Mouse (Mus musculus) cerebellum, postnatal 36 days (tissue): ENCODE results near the gene Cdk1.
A peak's percentile ranks its signal among the peaks of the same experiment; 100 is the strongest.
"Not testable (repeated sequence)": the region's sequence is repeated elsewhere in the genome, so short reads cannot be mapped to it uniquely, and the experiment has no call there.

Source experiments
- DNase-seq, 2 experiments: peaks; one replicate each; pipeline ENCODE4 v3.0.0; 2021 to 2022; ENCODE audit warnings: mixed read lengths in 2 of 2

Cdk1 gene

DNA sequence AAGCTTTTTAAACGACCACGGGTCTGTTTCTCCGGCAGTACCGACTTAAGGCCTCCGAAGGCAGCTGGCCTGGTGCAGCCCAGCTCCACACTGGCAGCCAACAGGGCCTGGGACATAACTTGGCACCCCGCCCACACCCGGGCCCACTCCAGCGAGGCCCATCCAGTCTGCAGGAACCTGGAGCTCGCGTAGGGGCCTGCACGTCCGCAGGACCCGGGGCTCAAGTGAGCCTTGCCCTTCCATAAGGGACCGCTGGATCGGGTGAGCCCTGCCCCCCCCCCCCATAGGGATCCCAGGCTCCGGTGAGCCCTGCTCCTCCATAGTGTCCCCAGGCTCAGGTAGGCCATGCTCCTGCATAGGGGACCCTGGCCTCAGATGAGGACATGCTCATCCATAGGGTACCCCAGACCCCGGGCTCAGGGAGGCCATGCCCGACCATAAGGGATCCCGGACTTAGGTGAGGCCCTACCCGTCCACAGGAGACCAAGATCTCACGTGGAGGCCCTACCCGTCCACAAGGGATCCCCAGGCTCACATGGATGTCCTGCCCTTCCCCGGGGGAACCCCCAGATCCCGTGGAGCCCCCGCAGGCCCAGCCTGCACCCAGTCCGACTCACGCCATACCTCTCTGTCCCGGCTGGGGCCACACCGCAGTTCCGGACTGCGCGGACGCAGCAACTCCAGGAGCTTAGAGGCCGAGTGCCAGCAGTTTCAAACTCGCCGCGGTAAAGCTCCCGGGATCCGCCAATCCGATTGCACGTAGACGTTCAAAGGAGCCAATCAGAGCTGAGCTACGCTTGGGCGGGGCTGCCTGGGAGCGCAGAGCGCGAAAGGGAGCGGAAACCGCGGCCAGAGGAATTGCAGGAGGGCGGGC lies at the start of gene Cdk1:
Gene Cdk1 (minus strand): TSS at position 727 of the 874 bp plus-strand sequence.
- peak; percentile 94 to 95 for DNase-seq

- no peak for DNase-seq
Measured at GRCm38 (mm10) chr10:69399814-69400385, 47.2 kb upstream of the Cdk1 start.

- peak; percentile 6 to 11 for DNase-seq
Measured at GRCm38 (mm10) chr10:69398763-69399590, 46.2 kb upstream of the Cdk1 start, which contains the start of gene Ank3. Ank3 (plus strand) TSS chr10:69398773.

DNA sequence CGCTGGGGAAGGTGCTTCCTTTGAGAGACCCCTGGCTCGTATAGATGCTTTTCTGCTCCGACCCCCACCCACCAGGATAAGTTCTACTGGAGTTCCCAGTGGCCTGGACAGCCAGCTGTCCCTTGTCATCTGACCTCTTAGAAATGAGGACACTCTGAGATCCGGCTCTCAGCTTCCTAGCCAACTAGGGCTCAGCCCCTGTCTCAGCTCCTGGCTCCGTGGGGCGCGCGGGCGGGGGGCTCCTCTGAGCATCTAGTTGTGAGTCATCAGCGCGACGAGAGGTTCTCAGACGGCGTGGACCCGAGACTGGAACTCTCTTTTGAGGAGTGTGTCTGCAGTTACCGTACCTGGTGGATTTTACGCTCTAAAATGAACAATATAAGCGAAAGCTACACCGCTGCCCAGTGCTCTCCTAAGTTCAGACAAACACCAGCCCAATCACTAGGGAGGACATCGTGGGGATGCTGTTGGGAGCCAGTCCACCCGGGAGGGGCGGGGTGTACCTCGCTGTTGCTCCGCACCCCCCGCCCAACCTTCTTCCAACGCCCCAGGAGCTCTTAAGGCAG lies 45.5 kb upstream of the Cdk1 start:
- peak in 1 of 2 experiments; percentile 3 for DNase-seq

GRCm38 (mm10) chr10:69389511-69389910 lies 36.8 kb upstream of the Cdk1 start:
- DNase-seq = no peak

- DNase-seq = no peak
Measured at GRCm38 (mm10) chr10:69386767-69387166, 34.0 kb upstream of the Cdk1 start.

DNA sequence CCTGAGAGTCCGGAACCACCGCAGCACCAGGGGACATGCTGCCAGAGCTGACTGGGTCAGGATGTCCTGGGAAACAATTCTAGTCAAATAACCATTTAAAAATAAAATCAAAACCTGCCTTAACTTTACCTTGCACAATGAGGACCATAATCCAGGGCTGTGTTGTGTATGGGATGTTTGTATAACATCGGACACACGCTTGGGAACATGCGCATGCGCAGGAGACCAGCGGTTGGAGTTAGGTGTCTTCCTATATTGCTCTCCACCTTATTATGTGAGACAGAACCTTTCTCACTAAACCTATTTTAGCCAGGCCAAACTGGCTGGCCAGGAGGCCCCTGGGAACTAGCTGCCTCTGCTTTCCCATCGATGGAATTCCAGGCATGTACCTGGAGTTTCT lies 32.4 kb upstream of the Cdk1 start:
- no peak for DNase-seq

GRCm38 (mm10) chr10:69384640-69385039 lies 31.9 kb upstream of the Cdk1 start:
- no peak for DNase-seq

GRCm38 (mm10) chr10:69383186-69383585 lies 30.4 kb upstream of the Cdk1 start:
- DNase-seq = no peak

DNA sequence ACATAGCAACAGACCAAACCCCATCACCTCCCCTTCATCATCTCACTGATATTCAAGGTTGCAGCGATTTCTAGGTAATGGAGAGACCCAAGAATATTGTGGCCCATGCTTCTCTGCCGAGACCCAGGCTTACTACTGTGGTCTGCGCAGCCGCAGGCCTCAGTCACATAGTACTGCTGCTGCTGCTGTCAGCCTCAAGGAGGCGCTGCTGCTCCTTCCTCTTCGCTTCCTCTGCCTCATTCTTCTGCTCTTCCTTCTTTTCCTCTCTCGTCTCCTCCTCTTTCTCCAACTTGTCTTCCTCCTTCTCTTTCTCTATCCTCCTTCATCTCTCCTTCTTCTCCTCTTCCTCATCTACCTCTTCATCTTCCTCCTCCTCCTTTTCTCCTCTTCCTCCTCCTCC lies 22.4 kb upstream of the Cdk1 start:
- DNase-seq = no peak

GRCm38 (mm10) chr10:69373796-69374550 lies 21.2 kb upstream of the Cdk1 start:
- no peak for DNase-seq

DNA sequence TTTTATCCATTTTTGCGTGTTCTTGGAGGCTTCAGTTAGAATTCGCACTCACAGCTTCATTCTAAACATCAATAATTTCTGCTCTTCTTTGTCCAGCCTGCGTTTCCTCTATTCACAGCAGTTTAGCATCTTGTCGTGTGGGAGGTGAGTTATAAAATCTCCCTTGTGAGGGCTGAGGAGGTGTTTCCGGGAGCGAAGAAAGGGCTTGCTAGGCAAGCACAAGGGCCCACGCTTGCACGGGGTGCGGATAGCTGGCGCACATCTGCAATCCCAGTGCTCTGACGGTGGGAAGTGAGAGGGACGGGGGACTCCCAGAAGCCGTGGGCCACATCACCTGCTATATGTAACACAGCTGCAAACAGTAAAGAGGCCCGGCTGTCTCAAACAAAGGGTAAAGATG lies 19.3 kb upstream of the Cdk1 start:
- no peak for DNase-seq

GRCm38 (mm10) chr10:69371441-69371840 lies 18.7 kb upstream of the Cdk1 start:
- peak; percentile 23 to 31 for DNase-seq

GRCm38 (mm10) chr10:69369321-69369720 lies 16.6 kb upstream of the Cdk1 start:
- no peak for DNase-seq

DNA sequence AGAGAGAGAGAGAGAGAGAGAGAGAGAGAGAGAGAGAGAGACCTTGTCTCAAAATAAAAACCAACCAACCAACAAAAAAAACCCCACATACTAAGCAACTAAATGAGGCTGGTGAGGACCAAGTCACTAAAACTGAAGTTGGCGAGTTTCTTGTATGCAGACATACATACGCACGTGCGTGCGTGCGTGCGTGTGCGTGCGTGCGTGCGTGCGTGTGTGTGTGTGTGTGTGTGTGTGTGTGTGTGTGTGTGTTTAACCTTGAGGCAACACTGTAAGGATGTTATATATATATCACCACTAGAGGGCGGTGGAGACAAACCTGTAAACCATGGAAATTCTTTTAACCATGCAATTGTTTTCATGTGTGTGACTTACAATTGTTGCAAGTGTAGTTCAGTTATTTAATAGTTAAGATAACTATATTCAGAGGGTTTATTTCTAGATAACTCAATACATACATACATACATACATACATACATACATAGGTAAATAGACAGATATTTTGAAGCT lies 14.2 kb upstream of the Cdk1 start:
- DNase-seq = no peak

DNA sequence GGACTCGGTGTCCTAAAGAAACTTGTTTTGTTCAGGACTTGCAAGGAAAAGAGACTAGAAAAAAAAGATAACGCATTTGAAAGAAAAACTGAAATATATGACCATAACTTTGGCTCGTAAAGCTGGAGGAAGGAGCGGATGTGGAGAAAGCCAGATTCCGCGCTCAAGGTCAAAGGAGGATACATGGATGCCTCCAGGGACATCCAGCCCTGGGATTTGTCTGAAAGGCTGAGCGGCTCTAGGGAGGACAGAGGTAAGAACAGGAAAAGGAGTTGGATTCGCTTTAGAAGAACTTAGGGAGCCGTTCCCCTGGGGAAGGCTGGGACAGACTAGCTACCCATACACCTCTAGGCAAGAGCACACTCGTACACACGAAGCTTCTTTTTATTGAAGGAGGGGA lies 13.5 kb upstream of the Cdk1 start:
- DNase-seq = no peak

GRCm38 (mm10) chr10:69359666-69360065 lies 6.9 kb upstream of the Cdk1 start:
- DNase-seq = no peak

- DNase-seq = not testable (repeated sequence)
Measured at GRCm38 (mm10) chr10:69353086-69353479, 345 bp upstream of the Cdk1 start.

GRCm38 (mm10) chr10:69351842-69352211 lies 911 bp downstream of the Cdk1 start:
- DNase-seq = no peak

- no peak for DNase-seq
Measured at GRCm38 (mm10) chr10:69351071-69351841, 1.5 kb downstream of the Cdk1 start.

- DNase-seq = no peak
Measured at GRCm38 (mm10) chr10:69348206-69348605, 4.5 kb downstream of the Cdk1 start.
